Mouse (Mus musculus): Measurements from ENCODE around the gene BC048671. TPM values are rescaled to one million over a fixed set of nuclear protein-coding genes. Genes with fewer than 3 reads are reported as not detected.
A peak's percentile ranks its signal among the peaks of the same experiment; 100 is the strongest.

The BC048671 gene
- polyA plus RNA-seq, 1 experiment from 2014 or later: not detected

- TF ChIP-seq CTCF (IDR thresholded peaks at IDR 0.05; ENCODE audit: low read depth): no peak
- no peak within 1 kb of the TSS for H3K9ac ChIP-seq (ENCODE audit: low read depth, low read length)
Measured at GRCm38 (mm10) chr6:90324991-90325390, 24.0 kb downstream of the BC048671 start, which contains the start of gene Chst13. TSS of gene Chst13 (minus strand) at chr6:90325185.

GRCm38 (mm10) chr6:90327670-90328069 is 26.7 kb downstream of the BC048671 start:
- no peaks in the 10 kb centered on the region for H3K4me1 ChIP-seq (replicated peaks; ENCODE audit: control insufficient read depth, insufficient read depth, low read length)
- WGBS: 25% methylated on average over 6 of the region's 6 CpGs
- no peak overlapping the region for H3K4me3 ChIP-seq (ENCODE audit: low read depth, low read length)
- ATAC-seq: no peak
- peak; percentile 70 for TF ChIP-seq CTCF (IDR thresholded peaks at IDR 0.05; ENCODE audit: low read depth)
- no peak overlapping the region for H3K27ac ChIP-seq (ENCODE audit: low read depth, low read length)
- H3K9me3 ChIP-seq (ENCODE audit: control insufficient read depth): no peaks in the 10 kb centered on the region
- H3K36me3 ChIP-seq (ENCODE audit: control insufficient read depth, insufficient read depth): no peaks in the 10 kb centered on the region
- H3K9ac ChIP-seq (ENCODE audit: low read depth, low read length): no peak overlapping the region
- H3K4me2 ChIP-seq (replicated peaks; ENCODE audit: low read depth): no peak overlapping the region
- H3K27me3 ChIP-seq (replicated peaks; ENCODE audit: control insufficient read depth, insufficient read depth, low read length): no peaks in the 10 kb centered on the region

More at GRCm38 (mm10) chr6:90324991-90325390, 24.0 kb downstream of the BC048671 start, which contains the start of gene Chst13:
- Histone ChIP-seq H3K27me3 (replicated peaks; ENCODE audit: control insufficient read depth, insufficient read depth, low read length) (no peaks in the 10 kb centered on the region), H3K27ac (ENCODE audit: low read depth, low read length) (no peak within 1 kb of the TSS), H3K9me3 (ENCODE audit: control insufficient read depth) (no peaks in the 10 kb centered on the region), H3K4me2 (replicated peaks; ENCODE audit: low read depth) (peak within 1 kb of the TSS; percentile 50), H3K4me1 (replicated peaks; ENCODE audit: control insufficient read depth, insufficient read depth, low read length) (no peaks in the 10 kb centered on the region), H3K36me3 (ENCODE audit: control insufficient read depth, insufficient read depth) (no peaks in the 10 kb centered on the region), H3K4me3 (ENCODE audit: low read depth, low read length) (0 out of 2 replicates have a peak within 1 kb of the TSS, but pooled peaks have one; percentile 2)
- WGBS: 7% methylated on average over 22 of the region's 22 CpGs
- ATAC-seq: no peak

- Histone ChIP-seq H3K36me3 (ENCODE audit: control insufficient read depth, insufficient read depth) (no peaks in the 10 kb centered on the region), H3K4me3 (ENCODE audit: low read depth, low read length) (no peak overlapping the region), H3K4me1 (replicated peaks; ENCODE audit: control insufficient read depth, insufficient read depth, low read length) (no peaks in the 10 kb centered on the region), H3K27ac (ENCODE audit: low read depth, low read length) (no peak overlapping the region), H3K4me2 (replicated peaks; ENCODE audit: low read depth) (no peak overlapping the region), H3K9ac (ENCODE audit: low read depth, low read length) (no peak overlapping the region), H3K9me3 (ENCODE audit: control insufficient read depth) (no peaks in the 10 kb centered on the region), H3K27me3 (replicated peaks; ENCODE audit: control insufficient read depth, insufficient read depth, low read length) (no peaks in the 10 kb centered on the region)
- WGBS: 33% methylated on average over 1 of the region's 1 CpGs
- no peak for ATAC-seq
- peak; percentile 30; the same call in 1 of the 2 replicates for TF ChIP-seq CTCF (IDR thresholded peaks at IDR 0.05; ENCODE audit: low read depth)
Measured at GRCm38 (mm10) chr6:90329953-90330352, 28.9 kb downstream of the BC048671 start.

- Histone ChIP-seq H3K36me3 (ENCODE audit: control insufficient read depth, insufficient read depth) (no peaks in the 10 kb centered on the region), H3K27me3 (replicated peaks; ENCODE audit: control insufficient read depth, insufficient read depth, low read length) (no peaks in the 10 kb centered on the region), H3K9me3 (ENCODE audit: control insufficient read depth) (no peaks in the 10 kb centered on the region), H3K27ac (ENCODE audit: low read depth, low read length) (no peak within 1 kb of the TSS), H3K4me2 (replicated peaks; ENCODE audit: low read depth) (no peak within 1 kb of the TSS), H3K4me1 (replicated peaks; ENCODE audit: control insufficient read depth, insufficient read depth, low read length) (no peaks in the 10 kb centered on the region), H3K9ac (ENCODE audit: low read depth, low read length) (no peak within 1 kb of the TSS), H3K4me3 (ENCODE audit: low read depth, low read length) (no peak within 1 kb of the TSS)
- ATAC-seq: 0 out of 2 replicates have a peak, but pooled peaks have one; percentile 41
- no peak for TF ChIP-seq CTCF (IDR thresholded peaks at IDR 0.05; ENCODE audit: low read depth)
- 79% methylated on average over 7 of the region's 7 CpGs for WGBS
Measured at GRCm38 (mm10) chr6:90332561-90333425, 31.8 kb downstream of the BC048671 start, which contains the start of gene Uroc1. TSS of gene Uroc1 (plus strand) at chr6:90333284.

- Histone ChIP-seq H3K4me1 (replicated peaks; ENCODE audit: control insufficient read depth, insufficient read depth, low read length) (no peaks in the 10 kb centered on the region), H3K27ac (ENCODE audit: low read depth, low read length) (no peak overlapping the region), H3K9ac (ENCODE audit: low read depth, low read length) (no peak overlapping the region), H3K4me2 (replicated peaks; ENCODE audit: low read depth) (no peak overlapping the region), H3K27me3 (replicated peaks; ENCODE audit: control insufficient read depth, insufficient read depth, low read length) (no peaks in the 10 kb centered on the region), H3K9me3 (ENCODE audit: control insufficient read depth) (no peaks in the 10 kb centered on the region), H3K36me3 (ENCODE audit: control insufficient read depth, insufficient read depth) (no peaks in the 10 kb centered on the region), H3K4me3 (ENCODE audit: low read depth, low read length) (no peak overlapping the region)
- 69% methylated on average over 3 of the region's 3 CpGs for WGBS
- ATAC-seq: no peak
- TF ChIP-seq CTCF (IDR thresholded peaks at IDR 0.05; ENCODE audit: low read depth): no peak
Measured at GRCm38 (mm10) chr6:90334244-90334643, 33.2 kb downstream of the BC048671 start.

- no peaks in the 10 kb centered on the region for H3K9me3 ChIP-seq (ENCODE audit: control insufficient read depth)
- no peaks in the 10 kb centered on the region for H3K36me3 ChIP-seq (ENCODE audit: control insufficient read depth, insufficient read depth)
- no peak overlapping the region for H3K27ac ChIP-seq (ENCODE audit: low read depth, low read length)
- 61% methylated on average over 2 of the region's 2 CpGs for WGBS
- H3K4me3 ChIP-seq (ENCODE audit: low read depth, low read length): no peak overlapping the region
- no peak overlapping the region for H3K4me2 ChIP-seq (replicated peaks; ENCODE audit: low read depth)
- no peak overlapping the region for H3K9ac ChIP-seq (ENCODE audit: low read depth, low read length)
- TF ChIP-seq CTCF (IDR thresholded peaks at IDR 0.05; ENCODE audit: low read depth): no peak
- no peaks in the 10 kb centered on the region for H3K27me3 ChIP-seq (replicated peaks; ENCODE audit: control insufficient read depth, insufficient read depth, low read length)
- ATAC-seq: no peak
- no peaks in the 10 kb centered on the region for H3K4me1 ChIP-seq (replicated peaks; ENCODE audit: control insufficient read depth, insufficient read depth, low read length)
Measured at GRCm38 (mm10) chr6:90342343-90342742, 41.3 kb downstream of the BC048671 start.

All from intestine, postnatal 0 days (tissue).